Mouse (Mus musculus) heart, adult 8-10 months (tissue): Measurements from ENCODE around the gene Vmn1r184. TPM values are rescaled to one million over a fixed set of nuclear protein-coding genes. Genes with fewer than 3 reads are reported as not detected.
"Not testable (repeated sequence)": the region's sequence is repeated elsewhere in the genome, so short reads cannot be mapped to it uniquely, and the experiment has no call there.

Source experiments
- DNase-seq: peaks from one replicate; pipeline ENCODE4 v3.0.0; 2022; ENCODE audit warnings: low spot score
- total RNA-seq, 4 experiments: library from RNA; stranded (reverse); gene quantifications; 2 replicates each; pipeline ENCODE4 v1.2.4; 2022

The Vmn1r184 gene
- not detected for total RNA-seq

- DNase-seq = not testable (repeated sequence)
Observed at GRCm38 (mm10) chr7:26260034-26260433, at the start of gene Vmn1r184. Gene Vmn1r184 (plus strand): TSS chr7:26260334.

DNA sequence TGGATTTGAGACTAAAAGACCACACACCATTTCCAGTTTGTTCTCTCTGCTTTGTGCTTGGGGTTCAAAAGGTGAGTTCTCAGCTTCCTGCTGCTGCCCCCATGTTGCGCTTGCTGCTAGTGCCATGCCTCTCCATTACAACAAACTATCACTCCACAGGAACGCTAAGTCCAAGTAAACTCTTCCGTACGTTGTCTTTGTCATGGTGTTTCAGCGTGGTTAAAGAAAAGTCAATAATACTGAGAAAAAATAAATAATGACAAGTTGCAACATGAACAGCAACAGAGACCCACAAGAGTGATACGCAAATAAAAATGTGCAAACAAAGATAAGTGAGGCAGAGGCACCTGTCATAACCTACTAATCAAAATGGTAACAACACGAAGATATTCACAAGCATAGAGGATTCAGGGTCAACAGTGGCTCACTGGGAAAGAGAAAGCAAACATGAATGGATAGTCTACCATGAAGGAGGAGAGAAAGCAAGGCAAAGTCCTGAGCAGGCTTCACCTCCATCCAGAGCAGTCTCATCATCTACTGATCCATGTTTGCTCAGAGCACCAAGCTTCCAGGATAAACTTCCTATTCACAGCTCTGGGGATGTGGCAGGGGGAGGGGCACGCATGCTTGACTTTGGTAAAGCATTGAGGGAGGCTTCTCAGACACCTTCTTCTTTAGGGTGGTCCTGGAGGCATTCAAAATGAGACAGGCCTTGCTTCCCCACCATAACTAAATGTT is 43.5 kb downstream of the Vmn1r184 start:
- not testable (repeated sequence) for DNase-seq

DNA sequence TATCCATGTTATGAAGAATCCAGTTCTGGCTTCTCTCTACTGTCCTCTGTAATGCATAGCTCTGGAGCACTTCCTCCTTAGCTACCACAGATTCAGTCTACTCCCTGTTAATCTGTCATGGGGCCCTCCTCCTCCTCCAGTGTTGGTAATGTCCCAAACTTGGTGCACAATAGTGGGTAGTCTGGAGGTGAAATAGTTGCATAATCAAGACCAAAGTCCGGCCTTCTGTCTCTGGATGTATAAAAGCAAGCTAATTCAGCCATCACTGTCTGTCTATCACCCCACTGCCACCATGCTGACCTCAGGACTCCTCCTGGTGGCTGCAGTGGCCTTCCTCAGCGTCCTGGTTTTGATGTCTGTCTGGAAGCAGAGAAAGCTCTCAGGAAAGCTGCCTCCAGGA is 46.8 kb downstream of the Vmn1r184 start, which contains the start of gene Cyp2a4:
Gene Cyp2a4 (plus strand): TSS at position 244 of the 400 bp plus-strand sequence.
- DNase-seq = not testable (repeated sequence)

- DNase-seq = not testable (repeated sequence)
Observed at GRCm38 (mm10) chr7:26311786-26312185, 51.7 kb downstream of the Vmn1r184 start.

GRCm38 (mm10) chr7:26315194-26315593 is 55.1 kb downstream of the Vmn1r184 start:
- DNase-seq = not testable (repeated sequence)

DNA sequence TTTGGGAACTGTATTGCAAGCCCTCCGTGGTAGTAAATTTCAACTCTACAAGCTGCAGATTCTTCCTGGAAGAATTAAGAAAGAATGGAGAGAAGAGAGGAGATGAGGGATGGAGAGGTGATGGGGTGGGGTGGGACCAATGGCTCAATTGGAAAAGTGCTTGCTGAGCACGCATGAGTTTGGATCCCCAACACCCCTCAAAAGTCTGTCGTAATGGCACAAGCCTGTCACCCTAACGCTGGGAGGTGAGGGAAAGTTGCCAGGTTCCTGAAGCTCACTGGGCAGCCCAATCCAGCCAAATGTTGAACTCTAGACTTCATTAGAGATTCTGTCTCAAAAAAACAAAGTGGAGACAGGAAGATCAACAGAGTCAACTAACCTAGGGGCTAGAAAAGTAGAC is 55.7 kb downstream of the Vmn1r184 start:
- not testable (repeated sequence) for DNase-seq

Other genes starting within 250 kb of the Vmn1r184 start
- under 1 TPM; 0.22 to 0.46 (median 0.22) TPM for gene Cyp2b13, start 198.8 kb upstream of the Vmn1r184 start, total RNA-seq
- not detected for gene Cyp2b9, start 86.9 kb upstream of the Vmn1r184 start, total RNA-seq
- not detected for gene Cyp2a4, start 46.8 kb downstream of the Vmn1r184 start, total RNA-seq
- gene Nlrp9c, start 143.4 kb downstream of the Vmn1r184 start, total RNA-seq = not detected
- not detected for gene Nlrp4a, start 174.8 kb downstream of the Vmn1r184 start, total RNA-seq